Mouse (Mus musculus): ENCODE results near the gene B4galt5.
A peak's percentile ranks its signal among the peaks of the same experiment; 100 is the strongest.

The B4galt5 gene

DNA sequence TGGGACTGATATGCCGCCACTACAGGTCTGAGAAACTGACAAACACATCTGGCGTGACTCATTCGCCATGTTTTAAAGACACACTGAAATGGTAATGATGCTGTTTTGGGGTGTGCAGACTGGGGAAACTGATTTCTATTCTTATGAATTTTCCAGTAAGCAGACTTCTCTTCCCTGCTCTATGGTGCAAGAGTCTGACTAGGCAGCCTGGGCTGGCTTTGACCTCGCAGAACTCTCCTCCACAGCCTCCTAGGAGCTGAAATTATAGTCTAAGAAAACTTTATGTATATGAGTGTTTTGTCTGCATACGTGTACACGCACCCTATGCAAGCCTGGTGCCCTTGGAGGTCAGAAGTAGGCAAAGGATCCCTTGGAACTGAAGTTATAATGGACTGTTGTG is 45.2 kb downstream of the B4galt5 start:
- DNase-seq (ENCODE audit: low spot score), result no peak

GRCm38 (mm10) chr2:167303196-167303595 is 45.8 kb downstream of the B4galt5 start:
- no peak for DNase-seq (ENCODE audit: low spot score)

GRCm38 (mm10) chr2:167302641-167303040 is 46.3 kb downstream of the B4galt5 start:
- DNase-seq (ENCODE audit: low spot score), result no peak

GRCm38 (mm10) chr2:167302031-167302430 is 47.0 kb downstream of the B4galt5 start:
- DNase-seq (ENCODE audit: low spot score), result no peak

- no peak for DNase-seq (ENCODE audit: low spot score)
These were observed 47.4 kb downstream of the B4galt5 start for GRCm38 (mm10) chr2:167301601-167302000.

DNA sequence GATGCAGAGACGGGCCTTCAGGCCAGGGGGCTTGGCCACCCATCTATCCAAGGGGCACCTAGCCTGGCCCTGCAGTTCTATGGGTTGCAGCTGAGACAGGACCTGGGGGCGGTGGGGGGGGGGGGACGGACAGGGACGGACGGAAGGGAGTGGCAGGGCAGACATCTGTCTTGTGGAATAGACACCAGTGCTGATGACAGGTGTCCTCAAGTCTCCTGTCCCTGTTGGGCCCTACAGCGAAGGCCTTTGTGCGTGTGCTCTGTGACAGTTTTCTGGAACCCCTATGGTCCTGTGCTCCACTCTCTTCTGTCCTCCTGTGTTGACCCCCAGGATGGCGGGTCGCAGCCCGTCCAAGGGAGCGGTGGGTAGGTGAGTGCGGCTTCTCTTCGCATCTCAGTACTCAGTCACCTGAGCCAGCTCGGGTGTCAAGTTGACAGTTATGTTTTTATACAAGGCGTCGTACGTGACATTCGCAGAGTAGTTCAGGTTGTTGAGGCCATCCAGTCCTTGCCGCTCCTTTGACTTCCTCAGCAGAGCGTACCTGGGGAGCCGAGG is 48.0 kb downstream of the B4galt5 start:
- no peak for DNase-seq (ENCODE audit: low spot score)

GRCm38 (mm10) chr2:167299861-167300667 is 48.9 kb downstream of the B4galt5 start:
- DNase-seq (ENCODE audit: low spot score), result no peak

- DNase-seq (ENCODE audit: low spot score), result no peak
These were observed 50.0 kb downstream of the B4galt5 start for GRCm38 (mm10) chr2:167298729-167299705.

DNA sequence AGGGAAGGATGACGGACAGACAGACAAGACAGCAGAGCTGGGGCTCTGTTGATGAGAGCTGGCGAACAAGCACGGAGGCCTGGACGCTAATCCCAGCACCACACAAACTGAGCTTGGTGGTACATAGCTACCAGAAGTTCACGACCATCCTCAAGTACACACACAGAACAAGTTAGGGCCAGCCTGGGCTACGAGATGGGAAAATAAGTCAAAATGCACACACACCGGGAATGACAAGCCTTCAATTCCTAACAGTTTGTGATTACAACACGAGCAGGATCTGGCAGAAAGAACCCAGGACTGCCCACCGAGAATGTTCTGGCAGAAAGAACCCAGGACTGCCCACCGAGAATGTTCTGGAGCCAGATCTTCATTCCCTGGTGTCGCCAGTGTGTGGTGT is 51.0 kb downstream of the B4galt5 start:
- no peak for DNase-seq (ENCODE audit: low spot score)

- DNase-seq (ENCODE audit: low spot score), result no peak
These were observed 54.1 kb downstream of the B4galt5 start for GRCm38 (mm10) chr2:167294926-167295325.

DNA sequence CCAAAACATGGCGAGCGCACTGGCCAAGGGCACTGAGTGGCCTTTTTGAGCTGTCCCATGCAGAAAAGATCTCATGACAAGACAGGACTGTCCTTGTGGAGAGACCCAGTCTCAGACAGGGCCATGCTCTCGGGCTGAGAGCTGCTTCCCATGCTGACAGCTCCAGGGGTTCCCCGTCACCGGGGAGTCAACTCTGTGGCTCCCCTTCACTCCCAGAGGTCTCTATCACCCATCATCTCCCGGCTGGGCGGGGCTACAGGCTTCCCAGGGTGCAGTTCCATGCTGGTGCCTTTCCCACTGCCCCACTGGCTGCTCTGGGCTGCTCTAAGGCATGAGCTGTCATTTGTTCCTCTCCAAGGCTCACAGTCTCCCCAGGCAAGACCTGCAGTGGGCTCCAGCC is 54.8 kb downstream of the B4galt5 start:
- DNase-seq (ENCODE audit: low spot score), result no peak

- DNase-seq (ENCODE audit: low spot score), result peak; percentile 32
These were observed 55.5 kb downstream of the B4galt5 start for GRCm38 (mm10) chr2:167293289-167294085.

GRCm38 (mm10) chr2:167292854-167293253 is 56.1 kb downstream of the B4galt5 start:
- peak; percentile 58 for DNase-seq (ENCODE audit: low spot score)

- DNase-seq (ENCODE audit: low spot score), result peak; percentile 71
These were observed 56.8 kb downstream of the B4galt5 start for GRCm38 (mm10) chr2:167292151-167292591.

GRCm38 (mm10) chr2:167291656-167292055 is 57.3 kb downstream of the B4galt5 start:
- no peak for DNase-seq (ENCODE audit: low spot score)

DNA sequence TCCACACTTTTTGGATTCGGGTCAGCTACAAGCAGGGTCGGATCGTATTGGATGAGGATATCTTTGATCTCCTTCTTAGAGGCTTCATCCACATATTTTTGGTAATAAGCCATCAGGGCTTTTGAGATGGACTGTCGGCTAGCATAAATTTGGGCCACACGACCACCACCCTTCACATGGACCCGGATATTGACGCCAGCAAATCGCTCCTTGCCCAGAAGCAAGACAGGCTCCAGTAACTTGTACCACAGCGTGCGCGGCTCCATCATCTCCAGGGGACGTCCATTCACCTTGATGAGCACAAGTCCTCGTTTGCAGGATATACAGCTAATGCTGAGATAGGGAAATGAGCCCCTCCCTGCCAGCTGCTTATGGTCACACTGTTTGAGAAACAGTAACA is 67.5 kb downstream of the B4galt5 start:
- DNase-seq (ENCODE audit: low spot score), result no peak

DNA sequence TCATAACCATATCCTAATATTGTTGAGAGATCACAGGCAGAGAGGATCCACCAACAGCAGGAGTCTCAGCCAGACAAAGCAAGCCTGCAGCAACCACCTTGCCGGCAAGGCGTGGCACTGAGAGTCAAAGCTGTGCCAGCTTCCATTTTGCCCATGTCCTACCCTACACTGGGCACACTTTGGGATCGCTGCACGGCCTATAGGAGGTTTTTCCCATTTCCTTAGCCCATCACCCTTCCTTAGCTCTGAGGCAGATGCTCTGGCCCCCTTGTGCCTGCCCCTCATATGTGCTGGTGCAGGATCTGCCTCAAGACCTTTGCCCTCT is 68.0 kb downstream of the B4galt5 start:
- no peak for DNase-seq (ENCODE audit: low spot score)

DNA sequence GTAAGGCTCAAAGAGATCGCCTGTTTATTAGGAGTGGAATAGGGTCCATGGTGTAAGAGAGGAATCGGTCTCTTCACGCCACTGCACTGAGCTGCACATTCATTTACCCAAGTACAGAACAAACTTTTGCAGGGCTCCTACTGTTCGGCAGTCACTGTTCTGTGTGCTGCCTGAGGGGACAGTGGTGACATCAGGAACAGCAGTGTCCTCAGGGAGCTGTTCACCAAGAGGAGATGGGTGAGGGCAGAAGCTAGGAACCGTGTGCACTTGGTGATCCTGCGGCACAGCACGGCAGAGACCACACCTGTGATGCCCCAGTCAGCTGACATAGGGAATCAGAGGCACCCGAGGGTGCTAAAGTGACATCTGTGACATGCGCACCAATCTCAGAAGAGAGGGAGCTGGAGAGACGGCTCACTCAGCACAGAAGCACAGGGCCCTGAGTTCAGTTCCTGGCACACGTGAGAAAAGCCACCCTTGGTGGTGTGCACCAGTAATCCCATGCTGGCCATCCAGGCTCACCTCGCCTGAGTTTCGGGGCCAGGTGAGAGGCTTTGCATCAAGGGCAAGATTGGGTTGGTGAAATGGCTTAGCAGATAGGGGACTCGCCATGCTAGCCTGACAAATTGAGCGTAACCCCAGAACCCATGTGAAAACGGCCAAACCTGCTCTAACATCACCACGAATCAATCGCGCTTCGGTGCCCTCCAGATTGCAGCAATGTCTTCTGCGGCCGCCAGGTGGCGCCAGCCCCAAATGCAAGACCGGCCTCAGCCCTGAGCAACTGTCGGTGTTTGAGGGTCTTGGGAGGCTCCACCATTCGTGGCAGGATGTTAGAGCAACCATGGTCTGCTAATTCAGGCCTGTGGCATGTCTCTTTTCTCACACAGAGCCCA is 68.6 kb downstream of the B4galt5 start:
- peak; percentile 49 for DNase-seq (ENCODE audit: low spot score)

GRCm38 (mm10) chr2:167278751-167279526 is 70.0 kb downstream of the B4galt5 start:
- peak; percentile 47 for DNase-seq (ENCODE audit: low spot score)

- DNase-seq (ENCODE audit: low spot score), result no peak
These were observed 71.0 kb downstream of the B4galt5 start for GRCm38 (mm10) chr2:167278011-167278410.
